9 mouse cellular contexts compared by ENCODE assay signal in the genomic region with DNA sequence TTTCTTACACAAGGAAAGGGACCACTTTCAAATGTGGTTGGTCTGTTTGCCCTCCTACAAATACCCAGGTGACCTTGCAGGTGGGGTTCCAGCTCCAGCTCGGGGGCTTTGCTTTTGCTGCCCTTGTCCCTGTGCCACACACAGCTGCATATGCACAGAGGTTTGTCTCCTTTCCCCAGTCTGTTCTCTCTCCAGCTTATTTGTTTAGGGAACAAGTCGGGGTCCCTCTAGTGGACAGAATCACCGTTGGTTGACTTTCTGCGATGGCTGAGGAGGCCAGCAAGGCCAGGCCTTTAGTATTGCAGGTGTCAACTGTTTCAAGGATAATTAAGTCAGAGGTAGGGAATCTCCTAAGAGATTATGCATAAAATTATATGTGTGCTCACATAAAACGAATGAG. TPM values are rescaled to one million over a fixed set of nuclear protein-coding genes. Genes with fewer than 3 reads are reported as not detected.
DNase-seq lines count a peak whose midpoint lies in the region; ATAC-seq and TF ChIP-seq lines count a peak whose summit lies in the region.
"Had no signal": no experiment of that assay in that cellular context is flagged by ENCODE, and none has a peak within 500 bp of the region (broad histone marks: within the 10 kb centered on the region; RNA-seq: fewer than 3 reads in every experiment).

No protein-coding gene starts in this region.

- no peak for TF ChIP-seq POLR2A in heart, adult 2 months (IDR thresholded peaks at IDR 0.05; ENCODE audit: insufficient read depth, low read depth, low read length)
- no peak for TF ChIP-seq POLR2A in small intestine, adult 2 months (IDR thresholded peaks at IDR 0.05; ENCODE audit: low read depth, low read length)

- DNase-seq in forebrain, embryonic 10.5 days (ENCODE audit: extremely low spot score, low spot score) = peak; percentile 42
- peak; percentile 19 for DNase-seq in Patski (ENCODE audit: low read depth, low spot score)
- peak; percentile 90 for DNase-seq in cerebellum, adult 9-10 months
- peak; percentile 42 to 45 for DNase-seq in heart, adult 2 months
- DNase-seq in kidney, postnatal 36 days = peak; percentile 79 to 83
- DNase-seq in lung, postnatal 0 days (ENCODE audit: low spot score) = peak; percentile 83

- H3K36me3 ChIP-seq in forebrain, embryonic 10.5 days (replicated peaks) = peaks cover 21% of the 10 kb centered on the region
- H3K36me3 ChIP-seq in forebrain, embryonic 15.5 days = peaks cover 1% of the 10 kb centered on the region; the same call in 1 of the 2 replicates
- no peaks in the 10 kb centered on the region for H3K36me3 ChIP-seq in heart, adult 2 months (ENCODE audit: control insufficient read depth, insufficient read depth, low read length)
- H3K36me3 ChIP-seq in lung, postnatal 0 days (ENCODE audit: insufficient read depth, low read length) = no peaks in the 10 kb centered on the region
- peaks cover 7% of the 10 kb centered on the region; the same call in 1 of the 2 replicates for H3K36me3 ChIP-seq in small intestine, adult 2 months (ENCODE audit: control insufficient read depth, insufficient read depth, low read length)

- in situ Hi-C loops in Patski (cut with MboI; ENCODE audit: low pct_unique_long_range_greater_than_20kb) = no loop called here

- H3K27me3 ChIP-seq in forebrain, embryonic 10.5 days (ENCODE audit: poor library complexity, severe bottlenecking) = no peaks in the 10 kb centered on the region
- no peaks in the 10 kb centered on the region for H3K27me3 ChIP-seq in forebrain, embryonic 15.5 days
- no peaks in the 10 kb centered on the region for H3K27me3 ChIP-seq in Patski
- H3K27me3 ChIP-seq in heart, adult 2 months (ENCODE audit: control insufficient read depth, insufficient read depth, low read length) = no peaks in the 10 kb centered on the region
- H3K27me3 ChIP-seq in lung, postnatal 0 days (replicated peaks; ENCODE audit: insufficient read depth, low read length) = no peaks in the 10 kb centered on the region
- no peaks in the 10 kb centered on the region for H3K27me3 ChIP-seq in small intestine, adult 2 months (ENCODE audit: control insufficient read depth, insufficient read depth, low read length)
- H3K27me3 ChIP-seq: neural tube, embryonic 12.5 days had no signal

- CTCF ChIA-PET in Patski (lab: Charles Lee) = interaction anchor here (0.9 to 2.3 kb wide), 11 partner anchors 12 to 99 kb away, joined by 3 to 15 read pairs (median 4); no protein-coding TSS in a partner anchor

- POLR2A ChIA-PET in Patski (lab: Charles Lee) = no interaction called here

- H3K27ac ChIP-seq in forebrain, embryonic 10.5 days = no peak overlapping the region
- H3K27ac ChIP-seq in forebrain, embryonic 15.5 days (replicated peaks) = no peak overlapping the region
- H3K27ac ChIP-seq in heart, adult 2 months = no peak overlapping the region
- H3K27ac ChIP-seq in lung, postnatal 0 days (ENCODE audit: low read length) = no peak overlapping the region
- H3K27ac ChIP-seq in small intestine, adult 2 months (ENCODE audit: insufficient read depth, low read depth, low read length) = no peak overlapping the region
- H3K27ac ChIP-seq: neural tube, embryonic 12.5 days had no signal

- H3K79me2 ChIP-seq in heart, adult 2 months (replicated peaks; ENCODE audit: control insufficient read depth, insufficient read depth, low read length) = no peaks in the 10 kb centered on the region

- intact Hi-C loops in heart, adult 2 months (cut with DNase I) = loop anchor here (1.0 kb wide), 1 partner anchor 42 kb away; no protein-coding TSS in a partner anchor

- TF ChIP-seq CTCF in Patski (IDR thresholded peaks at IDR 0.05) = peak; percentile 78
- TF ChIP-seq CTCF in heart, adult 2 months (IDR thresholded peaks at IDR 0.05) = peak; percentile 84
- peak; percentile 75 for TF ChIP-seq CTCF in lung, postnatal 0 days (IDR thresholded peaks at IDR 0.05)
- TF ChIP-seq CTCF in small intestine, adult 2 months (IDR thresholded peaks at IDR 0.05; ENCODE audit: extremely low read depth, insufficient read length, insufficient replicate concordance, low read depth, low read length) = peak; percentile 80; the same call in 1 of the 2 replicates

- H3K9ac ChIP-seq in forebrain, embryonic 15.5 days (replicated peaks) = no peak overlapping the region
- H3K9ac ChIP-seq in heart, adult 2 months (ENCODE audit: low read depth, low read length) = no peak overlapping the region
- H3K9ac ChIP-seq in lung, postnatal 0 days (replicated peaks; ENCODE audit: low read depth) = no peak overlapping the region
- H3K9ac ChIP-seq: neural tube, embryonic 12.5 days had no signal

- peaks cover 5% of the 10 kb centered on the region for H3K4me1 ChIP-seq in forebrain, embryonic 10.5 days
- H3K4me1 ChIP-seq in forebrain, embryonic 15.5 days = no peaks in the 10 kb centered on the region
- H3K4me1 ChIP-seq in heart, adult 2 months (ENCODE audit: control insufficient read depth, insufficient read depth, low read length) = peaks cover 3% of the 10 kb centered on the region
- H3K4me1 ChIP-seq in lung, postnatal 0 days (ENCODE audit: insufficient read depth, low read depth, low read length) = peaks cover 5% of the 10 kb centered on the region; the same call in 1 of the 2 replicates
- H3K4me1 ChIP-seq in small intestine, adult 2 months (ENCODE audit: control insufficient read depth, insufficient read depth, insufficient read length, low read length) = peaks cover 7% of the 10 kb centered on the region; the same call in 1 of the 2 replicates
- H3K4me1 ChIP-seq: neural tube, embryonic 12.5 days had no signal

- no peak overlapping the region for H3K4me3 ChIP-seq in forebrain, embryonic 10.5 days
- no peak overlapping the region for H3K4me3 ChIP-seq in forebrain, embryonic 15.5 days
- H3K4me3 ChIP-seq in heart, adult 2 months = no peak overlapping the region
- H3K4me3 ChIP-seq in lung, postnatal 0 days (ENCODE audit: low read depth, low read length) = no peak overlapping the region
- no peak overlapping the region for H3K4me3 ChIP-seq in small intestine, adult 2 months (ENCODE audit: low read depth, low read length)
- H3K4me3 ChIP-seq: neural tube, embryonic 12.5 days had no signal

- ATAC-seq in forebrain, embryonic 15.5 days (replicated peaks) = no peak
- ATAC-seq in Patski = peak; percentile 65
- ATAC-seq in lung, postnatal 0 days = no peak

- WGBS in forebrain, embryonic 10.5 days = 9% methylated on average over 5 of the region's 5 CpGs
- 16% methylated on average over 5 of the region's 5 CpGs for WGBS in forebrain, embryonic 15.5 days
- 5% methylated on average over 5 of the region's 5 CpGs for WGBS in heart, adult 2 months
- WGBS in lung, postnatal 0 days = 8% methylated on average over 5 of the region's 5 CpGs
- WGBS in small intestine, adult 2 months = 12% methylated on average over 5 of the region's 5 CpGs

- TF ChIP-seq EP300 in heart, adult 2 months (IDR thresholded peaks at IDR 0.05; ENCODE audit: insufficient read depth, low read depth, low read length) = no peak
- no peak for TF ChIP-seq EP300 in lung, postnatal 0 days (IDR thresholded peaks at IDR 0.05)

- no peaks in the 10 kb centered on the region for H3K9me3 ChIP-seq in forebrain, embryonic 10.5 days
- no peaks in the 10 kb centered on the region for H3K9me3 ChIP-seq in forebrain, embryonic 15.5 days
- no peaks in the 10 kb centered on the region for H3K9me3 ChIP-seq in lung, postnatal 0 days (ENCODE audit: low read length)
- H3K9me3 ChIP-seq: neural tube, embryonic 12.5 days had no signal

- no peak overlapping the region for H3K4me2 ChIP-seq in forebrain, embryonic 15.5 days (replicated peaks)
- no peak overlapping the region for H3K4me2 ChIP-seq in lung, postnatal 0 days (replicated peaks; ENCODE audit: low read depth, low read length)
- H3K4me2 ChIP-seq: neural tube, embryonic 12.5 days had no signal

RNA-seq across cellular contexts. Expression of a gene that starts 56.5 kb away (rescaled TPM):
- polyA plus RNA-seq in forebrain, embryonic 10.5 days (2016; fragmentation: Nextera tagmentation; extraction: Ambion mirVana) = 8.3 and 9.2 TPM in 2 replicates
- 23.9 and 26.7 TPM in 2 replicates for polyA plus RNA-seq in forebrain, embryonic 15.5 days (2015; fragmentation: Nextera tagmentation; extraction: Ambion mirVana)
- 0.58 TPM for polyA plus RNA-seq in Patski (2021)
- under 1 TPM; 0.70 to 0.91 TPM for total RNA-seq in heart, adult 2 months (2021)
- polyA plus RNA-seq in heart, adult 2 months (2012; rRNA removed) = 1.4 and 1.9 TPM in 2 replicates
- 20.7 and 22.6 TPM in 2 replicates for polyA plus RNA-seq in lung, postnatal 0 days (2015; fragmentation: Nextera tagmentation; extraction: Ambion mirVana)
- 5.7 and 16.4 TPM in 2 replicates for polyA plus RNA-seq in small intestine, adult 2 months (2012; rRNA removed)

Comparison
In these comparisons a context has a peak if more than half of its experiments do, and no peak if none do; other contexts are left out.
1. DNase-seq: peak in every context shown above with its lines; median percentile 90 in cerebellum, adult 9-10 months; 83 in lung, postnatal 0 days; 81 in kidney, postnatal 36 days; 44 in heart, adult 2 months; 42 in forebrain, embryonic 10.5 days; 19 in Patski.